Mouse (Mus musculus) CH12.LX (cell line): ENCODE results near the gene Ubap1. TPM values are rescaled to one million over a fixed set of nuclear protein-coding genes. Genes with fewer than 3 reads are reported as not detected.

Experiments
- DNase-seq: peaks from one replicate; pipeline ENCODE4 v3.0.0-alpha.2; 2013; ENCODE audit errors: extremely low read depth
- H3K27ac ChIP-seq: 2 replicates; pipeline ENCODE4 v1.5.1; 2012; ENCODE audit warnings: low read depth, mild to moderate bottlenecking, control low read depth, moderate library complexity; ENCODE audit not compliant: insufficient read depth
- H3K27me3 ChIP-seq: replicated peaks from 2 replicates; pipeline ENCODE3; 2012; ENCODE audit warnings: inconsistent platforms
- H3K36me3 ChIP-seq, 2 experiments: replicated peaks in 1 of 2; 2 replicates each; pipeline versions ENCODE3 to v1.6.1; 2012; ENCODE audit warnings: inconsistent platforms in 1 of 2, low read length in 1 of 2, mild to moderate bottlenecking in 1 of 2, mixed read lengths in 1 of 2, moderate library complexity in 1 of 2; ENCODE audit not compliant: control insufficient read depth in 1 of 2, insufficient read depth in 1 of 2
- H3K4me1 ChIP-seq, 2 experiments: 2 replicates each; pipeline ENCODE4 v1.6.1; 2012; ENCODE audit warnings: inconsistent platforms in 1 of 2, moderate library complexity in 1 of 2; ENCODE audit not compliant: insufficient read depth in 2 of 2, control insufficient read depth in 1 of 2
- H3K4me2 ChIP-seq: 2 replicates; pipeline ENCODE4 v1.6.1; 2012; ENCODE audit warnings: low read depth, mild to moderate bottlenecking, control low read depth; ENCODE audit not compliant: poor library complexity, insufficient read depth, severe bottlenecking
- H3K4me3 ChIP-seq, 3 experiments: fragments of 150-350 bp in 1 of 3; sonication (generic) in 1 of 3; replicated peaks in 1 of 3; 2 replicates each; pipeline versions ENCODE3 to v1.5.1; 2011 to 2012; ENCODE audit warnings: low read depth in 2 of 3, low read length in 2 of 3, mild to moderate bottlenecking in 2 of 3, moderate library complexity in 2 of 3, control low read depth in 1 of 3, improper control_type of control experiment in 1 of 3, inconsistent platforms in 1 of 3, mixed read lengths in 1 of 3; ENCODE audit not compliant: poor library complexity in 1 of 3
- H3K79me2 ChIP-seq: replicated peaks from 2 replicates; pipeline ENCODE4 v1.6.1; 2012; ENCODE audit warnings: mild to moderate bottlenecking, moderate library complexity; ENCODE audit not compliant: control insufficient read depth, poor library complexity, insufficient read depth, severe bottlenecking; ENCODE audit errors: extremely low read depth
- H3K9ac ChIP-seq: 2 replicates; pipeline ENCODE4 v1.6.1; 2012; ENCODE audit warnings: low read depth, mild to moderate bottlenecking, control low read depth, moderate library complexity; ENCODE audit not compliant: insufficient read depth
- H3K9me3 ChIP-seq: replicated peaks from 2 replicates; pipeline ENCODE3; 2012; ENCODE audit warnings: low read length, inconsistent platforms, mixed read lengths
- CHD2 ChIP-seq: IDR thresholded peaks from 2 replicates; pipeline ENCODE4 v1.6.1; 2011; ENCODE audit warnings: low read length, improper control_type of control experiment
- CTCF ChIP-seq, 2 experiments: IDR thresholded peaks in 1 of 2; conservative IDR thresholded peaks in 1 of 2; 2 replicates each; pipeline ENCODE4 v1.5.1; 2011 to 2012; ENCODE audit warnings: low read depth in 2 of 2, low read length in 2 of 2, improper control_type of control experiment in 1 of 2, inconsistent platforms in 1 of 2, mild to moderate bottlenecking in 1 of 2, moderate library complexity in 1 of 2
- ELF1 ChIP-seq: IDR thresholded peaks from 2 replicates; pipeline ENCODE4 v1.6.1; 2014; ENCODE audit warnings: low read depth, mild to moderate bottlenecking, inconsistent platforms, low read length, improper control_type of control experiment
- EP300 ChIP-seq: IDR thresholded peaks from 2 replicates; pipeline ENCODE4 v1.6.1; 2011; ENCODE audit warnings: low read length, improper control_type of control experiment
- HCFC1 ChIP-seq: IDR thresholded peaks from 2 replicates; pipeline ENCODE4 v1.6.1; 2012; ENCODE audit warnings: low read depth, mild to moderate bottlenecking, inconsistent platforms, low read length, improper control_type of control experiment
- JUND ChIP-seq: conservative IDR thresholded peaks from 2 replicates; pipeline ENCODE4 v1.6.1; 2011; ENCODE audit warnings: low read depth, low read length, improper control_type of control experiment
- KAT2A ChIP-seq: IDR thresholded peaks from 2 replicates; pipeline ENCODE4 v1.6.1; 2012; ENCODE audit warnings: low read length, improper control_type of control experiment, inconsistent platforms; ENCODE audit not compliant: insufficient replicate concordance
- MAFK ChIP-seq: IDR thresholded peaks from 2 replicates; pipeline ENCODE4 v1.6.1; 2011; ENCODE audit warnings: low read length, improper control_type of control experiment; ENCODE audit not compliant: insufficient replicate concordance
- MAZ ChIP-seq: IDR thresholded peaks from 2 replicates; pipeline ENCODE4 v1.6.1; 2012; ENCODE audit warnings: low read depth, mild to moderate bottlenecking, inconsistent platforms, low read length, improper control_type of control experiment, moderate library complexity
- MXI1 ChIP-seq: IDR thresholded peaks from 2 replicates; pipeline ENCODE4 v1.6.1; 2011; ENCODE audit warnings: mild to moderate bottlenecking, low read depth, low read length, improper control_type of control experiment
- NELFE ChIP-seq: IDR thresholded peaks from 2 replicates; pipeline ENCODE4 v1.6.1; 2011; ENCODE audit warnings: low read depth, low read length, improper control_type of control experiment
- POLR2AphosphoS2 ChIP-seq: IDR thresholded peaks from 2 replicates; pipeline ENCODE4 v1.6.1; 2011; ENCODE audit warnings: low read depth, low read length, improper control_type of control experiment
- RAD21 ChIP-seq: IDR thresholded peaks from 2 replicates; pipeline ENCODE4 v1.6.1; 2011; ENCODE audit warnings: low read depth, mild to moderate bottlenecking, low read length, improper control_type of control experiment, moderate library complexity
- SIN3A ChIP-seq: IDR thresholded peaks from 2 replicates; pipeline ENCODE4 v1.6.1; 2012; ENCODE audit warnings: low read length, improper control_type of control experiment, inconsistent platforms
- SMC3 ChIP-seq: IDR thresholded peaks from 2 replicates; pipeline ENCODE4 v1.6.1; 2011; ENCODE audit warnings: low read depth, low read length, improper control_type of control experiment
- UBTF ChIP-seq: IDR thresholded peaks from 2 replicates; pipeline ENCODE4 v1.6.1; 2012; ENCODE audit warnings: low read depth, mild to moderate bottlenecking, inconsistent platforms, low read length, improper control_type of control experiment, moderate library complexity
- USF2 ChIP-seq: conservative IDR thresholded peaks from 2 replicates; pipeline ENCODE4 v1.6.1; 2011; ENCODE audit warnings: low read depth, low read length, improper control_type of control experiment
- ZNF384 ChIP-seq: IDR thresholded peaks from 2 replicates; pipeline ENCODE4 v1.6.1; 2012; ENCODE audit warnings: low read depth, low read length, improper control_type of control experiment, inconsistent platforms
- dilution Hi-C: fragments of 300-500 bp; cut with MboI; formaldehyde crosslinking; loops from 2 replicates; pipeline ENCODE4 v1.14.3; 2020; ENCODE audit warnings: low sequenced_read_pairs; ENCODE audit not compliant: extremely low pct_unique_long_range_greater_than_20kb, extremely low pct_ligation_motif_present
- in situ Hi-C: fragments of 300-500 bp; cut with MboI; formaldehyde crosslinking; loops from 3 replicates; pipeline ENCODE4 v1.14.3; 2019; ENCODE audit warnings: low sequenced_read_pairs, low pct_ligation_motif_present, low pct_unique_long_range_greater_than_20kb, mixed read lengths
- polyA plus RNA-seq: library from polyadenylated mRNA; unstranded; fragments of >175 nt; gene quantifications from 2 replicates; pipeline ENCODE4 v1.2.1, GENCODE M21; 2012; ENCODE audit warnings: low read depth; ENCODE audit not compliant: insufficient read length
- total RNA-seq, 2 experiments: library from RNA; depleted of rRNA; stranded (reverse); fragments of 300-350 nt in 1 of 2; fragments of >200 nt in 1 of 2; gene quantifications; 2 replicates each; pipeline ENCODE4 v1.2.3; 2012 to 2014

Gene Ubap1
- total and polyA plus RNA-seq, 3 experiments = 11.5 to 22.3 (median 17.5) TPM

DNA sequence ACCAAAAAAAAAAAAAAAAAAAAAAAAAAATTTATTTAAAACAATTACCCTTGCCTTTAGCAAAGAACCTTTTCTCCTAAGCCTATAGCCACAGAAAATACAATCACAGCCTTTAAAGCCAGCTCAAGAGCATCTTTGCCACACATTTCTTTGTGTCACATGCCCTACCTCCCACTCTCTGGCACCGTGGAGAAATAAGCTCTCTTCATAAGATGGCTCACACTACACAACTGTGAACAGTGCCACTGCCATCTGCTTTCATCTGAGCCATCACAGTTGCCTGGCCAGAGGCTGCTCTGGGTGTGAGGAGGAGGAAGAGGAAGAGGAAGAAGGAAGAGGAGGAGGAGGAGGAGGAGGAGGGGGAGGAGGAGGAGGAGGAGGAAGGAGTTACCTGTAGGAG lies 60.5 kb downstream of the Ubap1 start:
- DNase-seq = no peak
- H3K27ac ChIP-seq = no peak overlapping the region
- no peaks in the 10 kb centered on the region for H3K4me1 ChIP-seq
- dilution Hi-C loops (no loop called here), in situ Hi-C loops (no loop called here)
- no peak overlapping the region for H3K4me2 ChIP-seq
- H3K9ac ChIP-seq = no peak overlapping the region
- H3K9me3 ChIP-seq = no peaks in the 10 kb centered on the region
- peaks cover 0 to 46% of the 10 kb centered on the region in 2 experiments for H3K36me3 ChIP-seq
- TF ChIP-seq USF2 (no peak), KAT2A (no peak), HCFC1 (no peak), ELF1 (no peak)
- H3K79me2 ChIP-seq = no peaks in the 10 kb centered on the region
- no peaks in the 10 kb centered on the region for H3K27me3 ChIP-seq
- no peak overlapping the region for H3K4me3 ChIP-seq

DNA sequence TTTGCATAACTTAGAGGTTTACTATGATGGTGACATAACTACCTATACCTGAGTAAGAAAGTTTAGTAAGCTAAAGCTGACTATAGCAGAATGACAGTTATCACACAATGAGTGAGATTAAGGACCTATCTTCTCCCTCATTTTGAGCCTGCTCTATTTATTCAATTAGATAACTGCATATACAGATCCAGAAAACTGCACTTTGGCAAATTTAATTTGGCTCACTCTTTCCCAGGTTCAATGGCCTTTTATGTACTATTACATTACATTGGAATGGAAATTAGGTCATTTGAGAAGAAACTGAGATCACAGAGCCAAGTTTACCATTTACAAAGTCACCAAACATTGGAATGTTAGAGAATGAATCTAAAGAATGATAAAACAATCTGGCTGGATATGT lies 68.2 kb downstream of the Ubap1 start:
- Histone ChIP-seq H3K27me3 (no peaks in the 10 kb centered on the region), H3K9me3 (no peaks in the 10 kb centered on the region), H3K9ac (no peak overlapping the region), H3K4me1 (no peaks in the 10 kb centered on the region), H3K4me3 (no peak overlapping the region), H3K79me2 (no peaks in the 10 kb centered on the region), H3K27ac (no peak overlapping the region), H3K4me2 (no peak overlapping the region), H3K36me3 (peaks cover 0 to 14% of the 10 kb centered on the region in 2 experiments)
- no peak for TF ChIP-seq MXI1
- TF ChIP-seq CTCF (conservative IDR thresholded peaks at IDR 0.05 in 1 of 2, IDR thresholded peaks at IDR 0.05 in 1 of 2; ENCODE audit: low read depth in 2 of 2, low read length in 2 of 2) = no peak
- TF ChIP-seq MAZ = no peak
- TF ChIP-seq EP300 = no peak
- no peak for TF ChIP-seq SMC3
- TF ChIP-seq CHD2 = no peak
- TF ChIP-seq UBTF = no peak
- TF ChIP-seq MAFK = no peak
- TF ChIP-seq HCFC1 = no peak
- no peak for TF ChIP-seq NELFE
- TF ChIP-seq RAD21 = no peak
- TF ChIP-seq JUND = no peak
- no peak for TF ChIP-seq ZNF384
- TF ChIP-seq KAT2A = no peak
- no peak for TF ChIP-seq SIN3A
- TF ChIP-seq POLR2AphosphoS2 = no peak
- dilution Hi-C loops = no loop called here
- no peak for DNase-seq
- in situ Hi-C loops = no loop called here
